Mouse (Mus musculus) c-Kit-positive CD71-positive TER-119-negative erythroid progenitor cells, embryonic 14.5 days (primary cell): ENCODE results near the gene Eef2k.
"Not testable (repeated sequence)": the region's sequence is repeated elsewhere in the genome, so short reads cannot be mapped to it uniquely, and the experiment has no call there.

Experiments used
- DNase-seq: peaks from one replicate; pipeline ENCODE4 v3.0.0-alpha.2; 2013; ENCODE audit warnings: low read depth

Gene Eef2k

DNA sequence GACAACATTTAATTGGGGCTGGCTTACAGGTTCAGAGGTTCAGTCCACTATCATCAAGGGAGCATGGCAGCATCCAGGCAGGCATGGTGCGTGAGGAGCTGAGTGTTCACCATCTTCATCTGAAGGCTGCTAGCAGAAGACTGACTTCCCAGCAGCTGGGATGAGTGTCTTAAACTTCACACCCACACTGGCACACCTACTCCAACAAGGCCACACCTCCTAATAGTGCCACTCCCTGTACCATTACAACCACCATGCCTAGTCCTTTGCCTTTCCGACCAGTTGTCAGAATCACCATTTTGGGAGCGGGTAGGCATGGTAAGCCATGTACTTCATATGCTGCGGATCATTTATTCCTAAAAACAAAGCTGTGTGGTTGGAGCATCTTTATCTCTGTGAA is 38.1 kb downstream of the Eef2k start:
- no peak for DNase-seq

DNA sequence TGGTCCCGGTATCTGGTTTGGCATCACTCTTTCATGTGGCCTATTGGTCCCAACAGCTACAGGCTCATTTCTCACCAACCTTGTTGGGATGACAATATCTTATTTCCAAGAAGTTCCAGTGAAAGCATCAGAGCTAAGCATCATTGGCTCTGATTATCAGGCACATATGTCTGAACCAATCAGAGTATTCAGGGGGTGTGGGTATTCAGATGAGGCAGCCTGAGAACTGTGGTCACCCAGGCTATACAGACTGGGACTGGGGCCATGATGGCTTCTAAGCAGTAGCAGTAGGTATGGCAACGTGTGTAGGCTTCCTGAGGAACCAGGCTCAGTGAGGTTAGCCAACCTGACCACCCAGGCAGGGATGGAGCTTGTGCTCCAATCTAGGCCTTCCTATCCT is 38.8 kb downstream of the Eef2k start:
- peak; percentile 47 for DNase-seq

DNA sequence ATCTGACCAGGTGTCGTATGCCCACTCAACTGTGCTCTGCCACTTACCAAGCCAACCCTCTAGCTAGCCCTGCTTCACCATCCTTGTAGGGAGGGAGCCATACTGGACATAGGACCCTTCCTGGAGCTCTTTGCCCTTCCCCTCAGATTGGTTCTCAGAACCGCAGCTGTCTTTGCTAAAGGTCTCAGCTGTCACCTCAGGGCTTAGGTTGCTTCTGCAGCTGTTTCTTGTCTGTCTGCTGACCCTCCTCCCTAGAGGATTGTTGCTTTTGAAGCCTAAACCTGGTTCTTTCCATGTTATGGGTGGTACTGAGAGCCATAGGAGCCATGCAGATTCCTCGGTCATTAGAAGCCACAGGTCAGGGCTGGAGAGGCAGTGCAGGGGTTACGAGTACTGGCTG is 40.0 kb downstream of the Eef2k start:
- no peak for DNase-seq

DNA sequence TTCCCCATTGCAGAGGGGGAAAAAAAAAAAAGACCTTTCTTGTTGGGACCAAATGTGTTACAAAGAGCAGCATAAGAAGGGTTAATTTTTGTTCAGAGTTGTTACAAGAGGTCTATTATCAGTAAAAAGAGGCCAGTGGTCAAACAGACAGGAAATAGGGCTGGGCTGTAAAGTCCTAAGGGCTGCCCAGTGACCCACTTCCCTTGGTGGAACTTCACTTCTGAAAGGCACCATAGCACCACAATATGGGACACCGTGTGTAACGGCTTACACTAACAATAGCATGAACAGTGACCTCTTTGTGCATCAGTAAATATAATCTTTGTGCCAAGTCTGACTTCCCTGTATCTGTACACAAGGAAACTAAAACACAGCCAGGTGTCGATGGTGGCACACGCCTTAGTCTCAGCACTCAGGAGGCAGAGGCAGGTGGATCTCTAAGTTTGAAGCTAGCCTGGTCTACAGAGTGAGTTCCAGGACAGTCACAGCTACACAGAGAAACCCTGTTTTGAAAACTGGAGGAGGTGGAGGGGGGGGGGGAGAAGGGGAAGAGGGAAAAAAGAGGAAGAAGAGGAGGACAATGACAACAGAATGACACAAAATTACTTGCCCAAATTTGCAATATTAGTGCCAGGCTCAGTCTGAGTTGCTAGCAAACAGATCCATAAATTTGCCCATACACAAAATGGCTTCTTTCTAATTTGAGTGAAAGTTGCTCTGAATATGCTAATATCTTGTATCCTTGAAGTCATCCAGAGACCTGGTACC is 41.1 kb downstream of the Eef2k start:
- DNase-seq: no peak

DNA sequence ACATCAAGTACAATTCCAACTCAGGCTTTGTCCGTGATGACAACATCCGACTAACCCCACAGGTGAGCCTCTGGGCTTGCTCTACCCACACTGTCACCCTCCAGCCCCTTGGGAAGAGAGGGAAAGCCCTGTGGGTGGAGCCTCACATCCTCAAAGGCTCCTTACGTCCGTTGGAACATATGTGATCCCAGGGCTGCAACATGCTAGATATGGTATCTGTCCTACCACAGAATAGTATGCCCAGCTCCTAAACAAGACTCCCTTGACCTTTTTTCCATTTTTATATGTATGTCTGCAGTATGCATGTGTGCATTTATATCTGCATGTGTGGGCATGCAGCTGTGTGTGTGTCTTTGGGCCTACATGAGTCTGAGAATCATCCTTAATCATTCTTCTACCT is 42.1 kb downstream of the Eef2k start:
- no peak for DNase-seq

DNA sequence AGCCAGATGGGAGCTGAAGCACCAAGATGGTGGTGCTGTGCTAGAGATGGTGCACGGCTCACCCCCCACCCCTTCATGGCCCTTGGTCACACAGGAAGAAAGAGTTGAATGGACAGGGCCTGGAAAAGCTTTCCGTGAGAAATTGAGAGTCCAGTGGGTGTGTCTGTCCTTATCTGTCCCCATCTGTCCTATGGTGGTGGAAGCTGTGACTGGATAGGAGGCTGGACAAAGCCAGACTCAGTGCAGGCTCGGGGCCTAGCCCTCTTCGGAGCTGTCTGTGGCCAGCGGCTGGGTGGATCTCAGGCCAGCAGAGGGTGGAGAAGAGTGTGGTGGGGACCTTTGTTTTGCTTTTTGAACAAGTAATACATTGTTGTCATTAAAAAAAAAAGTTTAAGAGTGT is 50.5 kb downstream of the Eef2k start:
- no peak for DNase-seq

DNA sequence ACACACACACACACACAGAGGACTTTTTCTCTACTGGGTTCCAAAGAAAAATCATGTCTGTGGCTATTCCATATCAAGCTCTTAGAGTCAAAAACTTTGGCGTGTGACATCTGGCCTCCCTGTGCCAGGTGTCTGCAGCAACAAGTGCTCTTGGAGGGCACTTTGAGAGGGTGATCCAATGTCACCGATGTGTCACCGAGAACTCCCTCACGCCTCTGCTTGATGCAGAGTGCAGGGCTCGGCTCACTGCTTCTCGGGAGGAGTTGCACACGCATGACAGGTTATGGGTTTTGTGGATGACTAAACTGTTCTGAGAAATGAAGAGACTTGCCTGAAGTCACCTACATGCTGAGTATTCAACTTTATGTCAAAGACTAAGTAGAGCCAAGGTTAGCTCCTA is 54.4 kb downstream of the Eef2k start:
- DNase-seq: no peak

DNA sequence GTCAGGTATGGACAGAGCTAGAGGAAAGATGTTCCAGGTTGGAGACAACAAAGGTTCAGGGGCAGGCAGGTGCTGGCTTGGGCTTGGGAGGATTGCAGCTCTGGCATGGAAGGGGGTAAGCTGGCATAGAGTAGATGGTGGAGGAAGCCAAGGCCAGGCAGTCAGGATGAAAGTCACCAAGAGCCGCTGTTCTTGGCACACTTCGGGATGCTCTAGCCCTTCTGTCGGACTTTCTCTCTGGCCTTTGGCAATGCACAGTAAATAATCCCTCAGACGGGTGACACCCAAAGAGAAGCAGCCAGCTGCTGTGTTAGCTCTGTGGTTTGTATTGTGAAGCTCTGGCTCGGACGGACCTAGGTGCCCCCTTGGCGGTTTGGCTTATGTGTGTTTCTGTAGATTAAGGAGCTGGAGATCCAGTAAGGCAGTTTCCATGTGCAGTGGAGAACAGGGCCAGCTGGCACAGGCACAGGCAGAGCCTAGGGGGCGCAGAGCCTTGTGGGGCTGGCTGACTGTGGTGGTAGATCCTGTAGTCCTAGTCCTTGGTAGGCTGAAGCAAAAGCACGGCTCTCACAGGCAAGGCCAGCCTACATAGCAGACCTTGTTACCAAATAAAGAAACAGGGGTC is 55.2 kb downstream of the Eef2k start:
- DNase-seq: no peak

DNA sequence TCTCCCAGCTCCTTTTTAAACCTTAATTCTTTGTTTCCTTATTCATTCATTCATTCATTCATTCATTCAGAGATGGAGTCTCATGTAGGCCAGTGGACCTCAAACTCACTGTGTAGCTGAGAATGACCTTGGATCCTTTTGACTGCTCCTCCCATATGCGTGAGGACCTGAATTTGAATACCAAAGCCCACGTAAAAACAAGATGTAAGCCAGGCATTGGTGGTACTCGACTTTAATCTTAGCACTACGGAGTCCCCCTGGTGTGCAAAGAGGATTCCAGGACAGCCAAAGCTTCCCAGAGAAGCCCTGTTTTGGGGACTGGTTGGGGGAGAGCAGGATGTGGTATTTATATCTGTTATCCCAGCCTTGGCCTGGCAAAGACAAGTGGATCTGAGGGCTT is 57.6 kb downstream of the Eef2k start:
- no peak for DNase-seq

DNA sequence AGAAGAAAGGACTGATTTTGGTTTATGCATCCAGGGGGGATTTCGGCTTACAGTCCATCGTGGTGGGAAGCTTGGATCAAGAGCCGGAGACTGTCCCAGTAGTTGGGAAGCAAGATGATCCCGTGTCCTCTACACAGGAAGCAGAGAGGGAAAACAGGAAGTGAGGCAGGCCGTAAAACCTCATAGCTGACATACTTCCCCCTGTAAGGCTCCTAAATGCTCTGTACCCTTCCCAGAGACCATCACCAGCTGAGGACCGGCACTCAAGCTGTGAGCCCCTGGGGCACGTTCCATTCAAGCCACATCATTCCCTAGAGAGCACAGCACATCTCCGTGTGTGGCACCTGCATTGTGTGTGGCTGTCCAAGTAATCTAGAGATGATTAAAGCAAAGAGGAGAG is 59.1 kb downstream of the Eef2k start:
- DNase-seq: no peak

DNA sequence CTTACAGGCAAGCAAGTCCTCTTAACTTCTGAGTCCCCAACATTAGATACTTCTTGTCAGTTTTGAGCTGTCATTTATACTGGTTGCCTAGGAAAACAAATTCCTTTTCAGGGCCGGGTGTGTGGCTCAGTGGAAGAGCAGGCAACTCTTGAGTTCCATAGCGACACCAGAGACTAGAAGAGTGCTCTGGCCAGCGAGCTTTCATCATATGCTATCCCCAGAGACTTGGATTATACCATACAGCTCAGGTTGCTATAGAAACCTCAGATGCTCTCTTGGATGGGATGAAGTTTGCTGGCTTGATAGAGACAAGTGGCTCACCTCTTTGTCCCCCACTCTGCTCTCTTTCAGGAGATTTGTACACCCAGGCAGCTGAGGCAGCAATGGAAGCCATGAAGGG is 60.3 kb downstream of the Eef2k start:
- DNase-seq: no peak

DNA sequence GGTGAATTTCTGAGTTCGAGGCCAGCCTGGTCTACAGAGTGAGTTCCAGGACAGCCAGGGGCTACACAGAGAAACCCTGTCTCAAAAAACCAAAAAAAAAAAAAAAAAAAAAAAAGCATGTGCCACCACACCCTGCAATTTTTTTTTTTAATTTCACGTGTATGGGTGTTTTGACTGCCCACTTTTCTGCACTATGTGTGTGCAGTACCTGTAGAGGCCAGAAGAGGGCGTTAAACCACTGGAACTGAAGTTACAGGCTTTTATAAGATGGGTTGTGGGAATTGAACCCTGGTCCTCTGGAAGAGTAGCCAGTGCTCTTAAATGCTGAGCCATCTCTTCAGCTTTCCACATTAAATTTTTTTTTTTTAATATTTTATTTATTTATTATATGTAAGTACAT is 67.5 kb downstream of the Eef2k start:
- DNase-seq: not testable (repeated sequence)

DNA sequence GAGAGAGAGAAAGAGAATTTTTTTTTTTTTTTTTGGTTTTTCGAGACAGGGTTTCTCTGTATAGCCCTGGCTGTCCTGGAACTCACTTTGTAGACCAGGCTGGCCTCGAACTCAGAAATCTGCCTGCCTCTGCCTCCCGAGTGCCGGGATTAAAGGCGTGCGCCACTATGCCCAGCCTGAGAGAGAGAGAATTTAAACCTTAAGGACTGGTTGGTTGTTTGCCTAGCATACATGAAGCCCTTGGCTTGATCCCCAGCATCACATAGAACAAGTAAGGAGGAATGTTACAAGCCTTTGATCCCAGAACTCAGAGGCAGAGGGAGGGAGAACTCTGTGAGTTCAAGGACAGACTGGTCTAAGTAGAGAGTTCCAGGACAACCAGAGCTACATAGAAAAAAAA is 68.6 kb downstream of the Eef2k start:
- not testable (repeated sequence) for DNase-seq

DNA sequence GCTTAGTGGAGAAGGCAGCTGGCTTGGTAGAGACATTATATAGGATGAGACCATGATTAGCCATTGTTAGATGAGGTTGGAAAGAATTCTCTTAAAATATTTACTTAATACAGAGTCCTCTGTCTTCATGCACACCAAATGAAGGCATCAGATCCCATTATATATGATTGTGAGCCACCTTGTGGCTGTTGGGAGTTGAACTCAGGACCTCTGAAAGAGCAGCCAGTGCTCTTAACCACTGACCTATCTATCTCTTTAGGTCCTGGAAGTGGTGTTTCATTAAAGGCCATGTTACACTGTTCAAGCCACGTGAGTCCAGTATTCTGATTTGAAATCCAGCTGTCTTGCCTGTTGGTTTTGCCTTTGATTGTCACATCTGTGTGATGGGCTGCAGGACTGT is 70.7 kb downstream of the Eef2k start:
- peak; percentile 31 for DNase-seq

DNA sequence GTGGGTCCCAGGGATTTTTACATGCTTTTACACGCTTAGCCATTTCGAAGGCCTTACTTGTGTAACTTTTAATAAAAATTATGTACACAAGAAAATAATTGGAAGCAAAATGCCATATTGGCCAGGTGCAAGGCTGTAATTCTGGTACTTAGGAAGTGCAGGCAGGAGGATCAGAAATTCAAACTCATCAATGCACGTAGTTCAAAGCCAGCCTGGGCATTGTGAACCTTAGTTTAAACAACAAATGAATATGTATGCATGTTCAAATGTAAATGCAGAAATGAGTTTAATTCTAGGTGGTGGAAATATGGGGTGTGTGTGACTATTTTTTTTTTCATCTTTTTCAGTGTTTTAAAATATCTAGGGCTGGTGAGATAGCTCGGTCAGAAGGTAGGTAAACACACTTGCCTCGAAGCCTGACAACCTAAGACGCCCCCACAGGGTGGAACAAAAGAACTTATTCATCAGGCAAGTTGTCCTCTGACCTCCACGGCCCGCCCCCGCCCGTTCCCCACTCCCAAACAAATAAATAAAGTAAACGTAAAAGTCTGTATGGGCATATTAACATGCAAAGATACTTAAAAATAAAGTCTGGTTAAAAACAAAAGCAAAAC is 73.7 kb downstream of the Eef2k start:
- DNase-seq: peak; percentile 36

DNA sequence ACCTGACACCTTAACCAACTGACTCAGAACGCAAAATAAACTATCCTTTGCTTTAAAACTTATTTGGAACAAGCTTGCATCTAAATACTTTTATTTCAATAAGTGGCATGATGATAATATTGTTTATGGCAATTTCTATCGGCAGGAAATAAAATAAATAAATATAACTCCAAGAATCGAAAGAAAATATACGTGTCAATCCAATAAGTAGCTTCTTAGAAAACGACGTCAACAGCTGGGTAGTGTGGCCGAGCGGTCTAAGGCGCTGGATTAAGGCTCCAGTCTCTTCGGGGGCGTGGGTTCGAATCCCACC is 74.6 kb downstream of the Eef2k start:
- DNase-seq: no peak

DNA sequence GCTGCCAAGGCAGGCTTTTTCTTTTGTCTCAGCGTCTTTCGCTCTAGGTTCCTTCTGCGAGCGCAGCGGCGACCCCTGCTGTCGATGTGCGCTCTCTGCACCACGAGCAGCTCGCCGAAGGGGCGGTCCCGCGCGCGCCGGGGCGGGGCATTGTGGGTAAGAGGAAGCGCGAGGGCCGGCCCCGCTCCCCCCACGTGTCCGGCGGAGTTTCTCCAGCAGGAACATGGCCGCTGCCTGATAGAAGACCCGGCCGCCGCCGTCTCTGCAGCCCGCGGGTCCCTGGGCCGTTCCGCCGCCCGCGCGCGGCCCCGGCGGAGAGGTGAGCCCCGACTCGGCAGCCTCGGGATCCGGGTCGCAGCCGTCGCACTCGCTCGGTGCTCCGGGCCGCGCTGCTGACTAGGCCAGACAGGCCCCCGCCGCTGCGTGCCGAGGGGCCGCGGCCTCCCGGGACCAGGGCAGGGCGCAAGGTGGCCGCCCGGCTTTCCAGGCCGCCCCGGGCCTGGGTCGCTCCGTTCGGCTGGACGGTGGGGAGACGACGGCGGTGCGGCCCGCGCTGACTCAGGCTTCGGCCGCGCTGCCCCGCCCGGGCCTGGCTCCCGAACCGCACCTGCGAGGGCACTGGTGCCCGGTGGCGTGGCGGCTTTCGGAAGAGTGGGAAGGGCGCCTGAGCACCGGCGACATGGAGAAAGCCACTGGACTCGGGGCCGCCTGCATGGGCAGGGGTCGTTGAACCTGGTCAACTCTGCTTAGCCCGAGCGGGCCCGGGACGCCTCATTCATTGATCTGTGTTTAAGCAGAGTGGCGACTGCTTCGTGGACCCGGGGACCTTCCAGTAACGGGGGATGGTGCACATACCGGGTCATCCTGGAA is 75.2 kb downstream of the Eef2k start, which contains the start of gene Polr3e:
Polr3e (plus strand) TSS at position 153 of the 870 bp plus-strand sequence.
- DNase-seq: peak; percentile 96

DNA sequence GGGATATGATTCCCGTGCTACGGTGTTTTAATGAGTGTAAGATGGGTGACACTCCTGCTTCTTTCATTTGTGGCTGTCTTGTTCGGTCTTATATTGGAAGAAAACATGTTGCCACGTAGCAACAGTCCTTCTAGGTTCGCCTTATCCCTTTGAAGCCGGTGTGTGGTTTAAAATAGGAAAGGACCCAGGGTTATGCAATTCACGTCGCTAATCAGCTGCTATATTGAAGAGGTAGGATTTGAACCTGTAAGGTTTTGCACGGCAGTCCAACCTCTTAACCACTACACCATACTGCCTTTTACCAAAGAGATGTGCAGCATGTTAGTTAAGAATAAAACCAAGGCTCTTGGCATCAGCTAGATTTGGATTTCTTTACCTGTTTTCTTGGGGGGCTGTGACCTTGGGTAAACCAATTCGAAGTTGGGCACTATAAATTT is 75.9 kb downstream of the Eef2k start:
- DNase-seq: peak; percentile 94

DNA sequence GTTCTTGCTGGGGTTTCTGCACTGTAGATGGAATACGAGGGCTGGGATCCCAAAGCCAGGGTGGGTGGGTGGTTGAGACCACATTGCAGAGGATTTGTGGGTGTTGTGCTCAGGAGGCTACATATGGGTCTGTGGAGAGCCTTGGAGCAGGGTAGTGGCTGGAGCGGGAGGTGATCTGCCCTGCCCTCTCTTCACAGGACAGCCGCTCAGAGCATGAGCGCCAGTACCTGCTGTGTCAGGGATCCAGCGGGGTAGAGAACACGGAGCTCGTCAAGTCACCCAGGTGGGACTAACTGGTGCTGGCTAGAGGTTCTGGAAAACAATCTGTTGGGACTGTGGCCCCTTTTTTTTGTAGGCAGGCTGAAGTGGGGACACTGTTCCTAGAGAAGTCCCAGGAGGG is 90.5 kb downstream of the Eef2k start:
- no peak for DNase-seq

DNA sequence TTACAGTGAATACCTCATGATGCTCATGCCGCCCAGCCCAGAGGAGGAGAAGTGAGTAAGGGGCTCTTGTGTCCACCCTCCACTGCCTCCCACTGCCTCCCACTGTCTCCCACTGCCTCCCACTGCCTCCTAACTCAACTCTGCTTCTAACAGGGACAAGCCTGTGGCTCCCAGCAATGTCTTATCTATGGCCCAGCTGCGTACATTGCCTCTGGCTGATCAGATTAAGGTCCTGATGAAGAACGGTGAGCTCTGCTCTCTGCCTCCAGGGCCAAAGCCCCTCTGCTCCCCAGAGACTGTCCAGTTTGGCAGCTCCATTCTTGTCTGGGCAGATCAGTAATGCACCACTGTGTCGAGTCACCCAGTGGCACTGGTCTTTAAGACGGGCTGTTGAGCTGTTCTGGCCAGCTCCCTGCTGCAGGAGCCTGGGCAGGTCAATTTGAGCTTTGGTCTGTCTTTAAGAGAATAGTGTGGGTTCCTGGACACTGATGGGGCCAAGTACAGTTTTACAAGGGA is 91.1 kb downstream of the Eef2k start:
- peak; percentile 40 for DNase-seq

DNA sequence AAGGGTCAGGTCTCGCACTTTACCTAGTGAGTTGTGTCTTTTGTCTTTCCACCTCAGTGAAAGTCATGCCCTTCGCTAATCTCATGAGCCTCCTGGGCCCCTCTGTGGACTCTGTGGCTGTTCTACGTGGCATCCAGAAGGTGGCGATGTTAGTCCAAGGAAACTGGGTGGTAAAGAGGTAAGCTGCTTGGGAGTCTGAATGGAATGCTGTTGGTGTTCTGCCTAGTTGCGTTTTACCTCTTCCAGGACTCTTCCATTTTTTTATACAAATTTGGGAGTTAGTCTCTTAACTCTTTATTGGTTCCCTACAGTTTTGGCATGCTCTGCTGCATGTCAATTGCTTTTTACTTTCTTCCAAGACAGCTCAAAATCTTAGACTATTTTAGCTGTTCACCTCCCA is 92.1 kb downstream of the Eef2k start:
- peak; percentile 74 for DNase-seq

DNA sequence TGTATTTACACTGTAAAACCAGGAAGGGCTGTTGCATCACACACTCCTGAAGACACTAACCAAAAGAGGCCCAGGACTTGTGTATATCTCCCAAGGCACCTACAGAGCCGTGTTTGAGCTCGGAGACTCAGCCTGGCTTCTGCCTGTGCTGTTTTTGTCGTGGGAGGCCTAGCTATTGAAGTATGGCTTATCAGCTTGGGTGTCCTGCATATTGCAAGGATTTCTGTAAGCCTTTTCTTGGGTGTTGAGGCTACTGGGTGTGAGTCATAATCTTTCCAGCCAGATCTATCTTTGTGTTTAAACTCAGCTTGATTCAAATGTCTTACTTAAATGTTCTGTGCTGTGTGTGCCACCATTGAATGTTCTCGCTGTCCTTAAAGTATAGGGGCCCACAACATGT is 93.9 kb downstream of the Eef2k start:
- DNase-seq: no peak
